Mouse (Mus musculus) layer of hippocampus, adult 9-10 months (tissue): ENCODE data around the gene Klf9.
"Not testable (repeated sequence)": the region's sequence is repeated elsewhere in the genome, so short reads cannot be mapped to it uniquely, and the experiment has no call there.

Source experiments
- DNase-seq: peaks from one replicate; pipeline ENCODE4 v3.0.0; 2022; ENCODE audit warnings: low spot score

The Klf9 gene

DNA sequence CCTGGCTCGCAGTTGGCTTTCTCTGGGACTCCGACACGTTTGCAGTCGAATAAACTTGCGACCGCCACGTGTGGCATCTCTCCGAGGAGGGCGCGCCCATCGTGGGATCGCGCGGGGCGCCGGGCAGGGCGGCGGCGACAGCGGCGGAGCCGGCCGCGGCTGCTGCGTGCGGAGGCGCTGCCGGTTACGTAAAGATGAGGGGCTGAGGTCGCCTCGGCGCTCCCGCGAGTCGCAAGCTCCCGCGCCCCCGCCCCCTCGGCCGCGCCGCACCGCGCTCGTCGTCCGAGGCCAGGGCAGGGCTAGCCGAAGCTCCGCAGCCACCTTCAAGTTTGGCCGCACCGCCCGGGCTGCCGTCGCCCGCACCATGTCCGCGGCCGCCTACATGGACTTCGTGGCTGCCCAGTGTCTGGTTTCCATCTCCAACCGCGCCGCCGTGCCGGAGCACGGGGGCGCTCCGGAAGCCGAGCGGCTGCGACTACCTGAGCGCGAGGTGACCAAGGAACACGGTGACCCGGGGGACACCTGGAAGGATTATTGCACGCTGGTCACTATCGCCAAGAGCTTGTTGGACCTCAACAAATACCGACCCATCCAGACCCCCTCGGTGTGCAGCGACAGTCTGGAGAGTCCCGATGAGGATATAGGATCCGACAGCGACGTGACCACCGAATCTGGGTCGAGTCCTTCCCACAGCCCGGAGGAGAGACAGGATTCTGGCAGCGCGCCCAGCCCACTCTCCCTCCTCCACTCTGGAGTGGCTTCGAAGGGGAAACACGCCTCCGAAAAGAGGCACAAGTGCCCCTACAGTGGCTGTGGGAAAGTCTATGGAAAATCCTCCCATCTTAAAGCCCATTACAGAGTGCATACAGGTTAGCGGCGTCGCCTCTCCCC lies 610 bp downstream of the Klf9 start:
- no peak for DNase-seq

DNA sequence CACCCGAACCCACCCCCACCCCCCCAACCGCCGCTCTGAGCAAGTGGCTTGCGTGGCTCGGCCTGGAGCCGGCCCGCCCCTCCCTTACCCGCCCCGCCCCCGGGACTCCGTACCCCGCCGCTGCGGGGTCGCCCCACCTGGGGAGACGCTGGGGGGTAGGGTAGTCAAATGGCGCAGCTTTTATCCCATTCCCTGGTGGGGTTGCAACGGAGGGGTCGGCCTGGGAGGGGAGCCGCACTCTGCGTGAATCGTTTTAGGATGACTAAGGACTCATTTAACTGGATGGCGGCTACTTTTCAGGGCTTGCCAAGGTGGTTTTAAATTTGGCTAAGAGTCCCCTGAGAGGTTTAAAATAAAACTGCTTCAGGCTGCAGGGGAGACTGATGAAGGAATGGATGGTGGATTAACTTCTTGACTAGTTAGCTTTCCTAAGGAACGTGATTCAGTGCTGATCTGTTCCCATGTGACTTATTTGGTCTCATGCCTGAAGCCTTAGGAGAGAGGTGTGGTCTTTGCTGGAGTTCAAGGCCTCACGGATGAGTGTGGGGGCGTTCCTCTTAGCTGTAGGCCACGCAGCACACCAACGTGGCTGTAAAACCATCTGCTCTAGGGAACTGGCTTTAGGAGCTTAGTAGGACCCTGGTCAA lies 1.5 kb downstream of the Klf9 start:
- DNase-seq, result no peak

DNA sequence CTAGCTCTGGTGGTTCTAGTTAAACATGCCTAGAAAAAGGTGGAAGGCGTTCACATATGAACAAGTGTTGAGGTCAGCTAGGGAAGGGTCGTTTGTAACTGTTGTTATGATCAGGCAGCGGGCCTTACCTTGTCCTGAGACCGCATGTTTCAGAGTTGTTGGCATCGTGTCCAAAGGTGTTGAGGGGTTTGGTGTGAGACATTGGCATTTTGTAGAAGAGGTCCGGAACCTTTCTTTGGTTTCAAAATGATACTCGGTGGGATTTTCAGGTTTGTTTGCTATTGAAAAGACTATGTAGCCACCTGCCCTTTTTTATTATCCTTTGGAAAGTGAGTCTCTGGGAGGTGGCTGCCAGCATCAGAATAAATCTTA lies 2.0 kb downstream of the Klf9 start:
- no peak for DNase-seq

DNA sequence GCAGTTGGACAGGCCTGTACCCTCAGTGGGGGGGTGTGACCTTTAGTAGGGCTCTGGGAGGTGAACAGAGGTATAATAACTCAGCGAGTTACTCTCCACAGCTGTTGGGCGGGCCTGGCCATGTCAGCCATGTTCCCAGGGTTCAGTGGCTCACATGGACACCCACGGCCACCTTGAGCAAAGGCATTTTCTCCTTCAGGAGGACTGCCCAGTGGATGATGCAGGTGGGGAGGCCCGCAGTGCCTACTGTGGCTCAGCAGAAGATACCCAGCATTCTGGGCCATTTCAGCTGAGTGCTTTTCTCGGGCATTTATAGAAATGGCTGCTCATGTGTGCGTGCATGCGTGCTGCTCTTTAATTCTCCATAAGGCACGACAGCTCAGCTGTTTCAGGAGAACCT lies 2.5 kb downstream of the Klf9 start:
- DNase-seq, result no peak

DNA sequence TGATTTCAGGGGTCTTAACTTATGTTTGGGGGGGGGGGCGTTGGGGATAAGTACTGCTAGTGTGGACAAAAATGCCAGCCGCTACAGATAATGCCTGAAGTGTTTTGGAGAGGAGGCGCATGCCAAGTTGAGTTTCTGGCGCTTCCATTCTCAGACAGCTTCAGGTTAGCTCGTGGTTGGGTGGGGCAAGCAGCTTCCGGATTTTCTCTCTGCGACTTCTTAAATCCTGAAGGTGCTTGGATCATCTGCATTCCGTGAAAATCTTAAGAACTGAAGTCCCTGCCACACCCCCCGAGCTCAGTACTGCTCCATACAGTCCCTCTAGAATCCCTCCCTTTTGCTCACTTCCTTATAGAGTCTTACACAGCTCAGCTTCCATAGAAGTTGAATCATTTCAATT lies 3.0 kb downstream of the Klf9 start:
- DNase-seq, result no peak

DNA sequence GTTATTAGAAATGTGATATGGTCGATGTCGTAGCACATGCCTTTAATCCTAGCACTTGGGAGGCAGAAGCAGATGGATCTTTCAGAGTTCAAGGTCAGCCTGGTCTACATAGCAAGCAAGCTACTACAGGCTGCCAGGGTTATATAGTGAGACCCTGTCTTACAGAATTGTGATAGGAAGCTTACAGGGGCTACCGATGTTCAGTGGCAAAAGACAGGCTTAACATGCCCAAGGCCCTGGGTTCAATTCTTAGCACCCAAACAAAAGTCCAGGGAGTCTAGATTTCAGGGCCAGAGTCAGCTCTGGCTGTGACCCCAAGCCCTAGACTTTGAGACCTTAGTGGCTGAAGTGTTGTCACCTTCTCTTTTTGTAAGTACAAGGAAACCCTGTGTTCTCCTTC lies 4.1 kb downstream of the Klf9 start:
- DNase-seq, result no peak

DNA sequence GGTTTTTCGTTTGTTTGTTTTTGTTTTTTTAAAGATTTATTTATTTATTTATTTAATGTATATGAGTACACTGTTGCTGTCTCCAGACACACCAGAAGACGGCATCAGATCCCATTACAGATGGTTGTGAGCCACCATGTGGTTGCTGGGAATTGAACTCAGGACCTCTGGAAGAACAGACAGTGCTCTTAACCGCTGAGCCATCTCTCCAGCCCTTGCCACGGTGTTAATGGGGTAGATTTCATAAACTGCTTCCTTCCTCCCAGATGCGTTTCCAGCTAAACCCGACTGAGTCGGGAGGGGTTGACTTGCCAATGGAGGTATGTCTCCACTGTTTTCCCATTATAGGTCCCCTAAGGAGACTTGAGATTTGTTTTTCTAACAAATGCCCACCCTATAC lies 4.5 kb downstream of the Klf9 start:
- DNase-seq, result not testable (repeated sequence)

DNA sequence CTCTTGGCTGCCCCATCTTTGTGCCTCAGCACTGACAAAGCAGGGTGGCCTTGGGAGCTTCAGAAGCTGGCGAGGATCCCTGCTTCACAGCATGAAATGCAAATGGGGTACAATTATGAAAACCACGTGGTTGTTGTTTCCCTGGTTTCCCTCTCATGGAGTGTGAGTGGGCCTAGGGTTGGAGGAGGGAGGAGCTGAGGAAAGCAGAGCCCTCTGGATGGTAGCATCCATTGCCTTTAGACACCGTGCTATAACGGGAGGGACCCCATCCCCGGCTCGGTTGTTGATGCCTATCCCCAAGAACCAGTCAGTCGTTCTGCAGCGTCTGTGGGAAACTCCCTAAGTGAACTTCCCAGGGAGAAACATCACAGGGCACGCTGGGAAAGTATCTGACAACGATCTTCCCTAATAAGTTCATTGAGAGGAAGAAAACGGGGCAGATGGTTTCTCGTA lies 5.4 kb downstream of the Klf9 start:
- DNase-seq, result no peak

DNA sequence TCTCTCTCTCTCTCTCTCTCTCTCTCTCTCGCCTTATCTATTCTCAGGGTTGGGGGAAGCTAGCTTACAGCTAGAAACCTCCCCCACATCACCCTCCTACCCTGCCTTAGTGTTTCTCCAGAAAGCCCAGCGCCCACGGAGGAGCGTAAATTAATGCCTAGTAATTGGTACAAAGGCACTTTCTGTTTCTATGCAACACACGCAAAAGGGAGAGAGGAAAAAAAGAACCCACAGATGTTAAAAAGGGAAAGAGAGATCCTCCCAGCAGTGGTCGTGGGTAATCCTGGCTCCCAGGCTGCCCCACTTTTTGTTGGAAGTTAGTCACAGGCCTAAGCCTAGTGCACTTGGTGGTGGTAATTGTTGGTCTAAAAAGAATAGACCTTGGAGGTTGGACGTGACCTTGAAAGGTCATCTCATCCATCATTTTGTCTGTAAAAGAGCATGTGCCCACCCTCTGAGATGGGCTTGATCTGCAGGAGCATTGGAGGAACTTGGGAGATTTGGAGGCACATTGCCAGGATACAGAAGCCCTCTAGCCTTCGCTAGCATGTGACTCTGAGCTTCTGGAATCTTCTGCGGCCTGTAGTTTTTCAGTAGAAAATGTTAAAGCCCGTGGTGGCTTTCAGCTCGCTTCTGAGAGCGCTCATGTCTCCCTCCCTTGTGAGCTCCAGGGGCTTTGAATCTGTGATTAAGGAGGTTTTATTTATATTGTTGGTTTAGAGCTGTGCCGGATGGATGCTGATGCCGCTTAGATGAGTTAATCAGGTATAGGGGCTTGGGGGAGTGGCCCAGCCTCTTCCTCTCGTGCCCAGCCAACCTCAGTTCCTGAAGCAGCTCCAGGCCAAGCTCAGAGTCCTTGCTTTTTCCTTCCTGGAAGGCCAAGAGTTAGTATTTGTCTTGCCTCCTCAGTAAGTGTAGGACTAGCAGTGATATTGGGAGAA lies 6.3 kb downstream of the Klf9 start:
- DNase-seq, result no peak

DNA sequence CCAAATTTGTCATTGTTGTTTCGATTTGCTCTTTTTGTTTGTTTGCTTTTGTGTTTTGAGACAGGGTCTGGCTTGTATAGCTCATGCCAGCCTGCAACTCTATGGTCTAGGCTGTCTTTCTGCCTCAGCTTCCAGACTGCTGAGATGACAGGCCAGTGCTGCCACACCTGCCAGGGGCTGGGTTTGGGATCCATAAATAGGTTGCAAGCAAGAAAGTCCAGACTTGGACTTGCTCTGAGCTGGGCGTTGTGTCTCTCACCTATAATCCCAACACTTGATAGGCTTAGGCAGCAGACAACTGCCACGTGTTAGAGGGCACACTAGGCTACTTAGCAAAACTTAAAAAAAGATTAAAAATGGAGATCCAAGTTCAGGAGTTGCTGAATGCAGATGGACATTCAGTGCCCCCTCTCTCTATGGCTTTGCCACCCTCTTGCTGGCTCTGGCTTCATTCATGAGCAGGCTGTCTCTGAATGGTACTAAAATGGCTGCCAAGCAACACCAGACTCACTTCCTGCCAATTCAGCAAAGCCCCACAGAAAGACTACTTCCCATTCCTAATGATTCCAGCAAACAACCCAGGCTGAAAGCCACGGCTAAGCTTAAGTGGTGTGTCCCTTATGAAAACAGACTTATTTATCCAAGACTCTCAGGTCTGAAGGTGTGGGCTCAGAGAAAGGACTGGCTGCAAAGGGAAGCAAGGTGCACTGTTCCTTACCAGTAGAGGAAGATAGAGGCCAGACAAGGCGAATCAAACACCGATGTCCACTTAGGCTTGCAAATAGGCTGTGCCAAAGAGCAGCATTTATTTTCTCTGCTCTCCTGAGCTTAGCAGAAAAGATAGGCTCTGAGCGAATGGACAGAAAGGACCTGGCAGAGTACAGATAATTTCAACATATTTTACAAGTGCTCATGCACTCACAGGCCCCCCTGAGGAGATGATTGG lies 8.7 kb downstream of the Klf9 start:
- DNase-seq, result no peak

DNA sequence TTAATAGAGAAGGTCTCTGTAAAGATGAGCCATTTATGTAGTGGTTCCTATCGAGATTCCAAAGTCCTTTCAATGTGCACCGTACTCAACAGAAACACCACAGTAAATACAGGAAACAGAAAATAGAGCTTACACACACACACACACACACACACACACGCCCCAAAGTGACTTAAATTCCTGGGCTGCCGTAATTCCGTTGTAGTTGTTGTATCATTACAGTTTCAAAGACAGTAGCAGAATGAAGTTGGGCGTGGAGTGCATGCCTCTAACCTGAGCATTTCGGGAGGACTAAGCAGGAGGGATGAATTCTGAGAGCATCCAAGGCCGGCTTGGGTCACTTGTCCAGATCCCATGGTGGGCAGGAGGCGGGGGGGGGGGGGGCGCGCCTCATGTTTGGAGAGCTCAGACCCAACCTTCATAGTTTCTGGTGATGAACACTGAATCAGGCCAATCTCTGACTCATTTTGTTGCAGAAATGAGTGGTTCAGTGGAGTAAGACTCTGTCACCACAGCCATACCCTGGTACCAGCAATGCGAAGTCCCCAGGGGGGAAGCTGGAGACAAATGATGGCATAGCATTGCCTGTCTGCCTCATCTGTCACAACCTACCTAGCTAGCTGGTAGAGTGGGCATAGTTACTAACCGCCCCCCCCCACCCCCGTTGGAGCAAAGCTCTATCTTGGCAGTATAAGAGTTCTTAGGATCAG lies 9.7 kb downstream of the Klf9 start:
- DNase-seq, result no peak

DNA sequence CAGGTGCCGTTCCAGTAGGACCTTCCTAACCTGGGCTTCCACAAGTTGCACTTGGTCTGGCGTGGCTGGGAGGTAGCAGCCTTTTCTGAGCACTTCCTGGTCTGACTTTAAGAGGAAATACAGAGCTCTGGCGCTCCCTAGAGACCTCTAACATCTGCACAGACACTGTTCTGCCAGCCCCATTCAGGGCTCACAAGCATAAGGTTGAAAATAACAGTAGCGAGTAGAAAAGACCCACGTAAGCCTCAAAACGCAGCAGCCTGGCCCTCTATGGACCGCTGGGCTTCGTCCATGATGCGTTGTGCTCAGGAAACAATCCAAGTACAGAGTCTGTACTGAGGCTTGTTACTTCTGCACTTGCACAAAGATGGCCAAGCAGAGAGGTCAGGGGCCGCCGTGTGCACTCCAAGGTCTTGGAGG lies 10.6 kb downstream of the Klf9 start:
- DNase-seq, result no peak

DNA sequence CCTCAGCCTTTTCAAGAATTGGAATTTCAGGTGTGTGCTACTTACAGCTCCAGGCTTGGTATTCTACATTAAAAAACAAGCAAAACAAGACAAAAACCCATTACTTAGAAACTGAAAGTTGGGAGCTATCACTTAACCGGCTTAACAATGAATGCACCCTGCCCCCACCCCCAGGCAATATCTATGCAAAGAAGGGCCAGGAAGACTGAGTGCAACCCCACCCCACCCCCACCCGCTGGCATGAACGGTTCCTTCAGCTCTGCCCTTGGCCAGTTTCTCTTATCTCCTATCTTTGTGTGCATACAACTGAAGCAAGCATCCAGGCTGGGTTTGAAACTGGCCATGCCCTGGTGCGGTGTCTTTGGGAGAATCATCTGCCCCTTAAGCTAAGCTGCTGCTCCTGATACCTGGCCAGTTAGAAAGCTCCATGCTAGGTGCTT lies 11.2 kb downstream of the Klf9 start:
- DNase-seq, result no peak

DNA sequence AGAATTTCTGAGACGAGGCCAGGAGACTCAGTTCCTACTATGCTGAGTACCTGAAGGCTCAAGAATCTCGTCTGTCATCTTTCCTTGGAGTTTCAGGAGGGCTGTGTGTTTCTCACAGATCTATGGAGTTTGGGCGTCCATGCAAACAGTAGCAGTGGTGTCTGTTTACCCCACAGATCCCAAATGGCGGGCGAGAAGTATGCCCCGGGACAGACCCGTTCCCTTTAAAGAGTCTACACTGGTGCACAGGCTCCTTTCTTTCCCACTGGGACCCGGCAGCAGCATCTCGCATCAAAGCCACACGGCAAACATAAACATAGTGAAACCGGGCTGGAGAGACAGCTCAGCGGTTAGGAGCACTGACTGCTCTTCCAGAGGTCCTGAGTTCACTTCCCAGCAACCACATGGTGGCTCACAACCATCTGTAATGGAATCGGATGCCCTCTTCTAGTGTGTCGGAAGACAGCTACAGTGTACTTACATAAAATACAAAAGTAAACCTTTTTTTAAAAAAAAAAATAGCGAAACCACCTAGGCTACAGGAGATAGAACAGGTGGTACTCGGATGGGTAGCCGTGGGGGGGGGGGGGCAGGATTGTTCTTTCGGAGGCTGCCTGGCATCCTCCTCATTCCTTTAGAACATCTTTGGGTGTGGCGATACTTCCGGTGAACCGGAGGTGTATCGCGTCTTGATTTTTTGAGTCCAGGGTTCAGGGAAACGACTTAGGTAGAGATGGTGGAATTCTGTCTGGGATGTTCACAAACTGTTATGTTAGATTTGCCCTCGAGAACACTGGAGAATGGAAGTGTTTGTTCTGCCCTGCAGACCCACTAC lies 12.0 kb downstream of the Klf9 start:
- DNase-seq, result no peak

DNA sequence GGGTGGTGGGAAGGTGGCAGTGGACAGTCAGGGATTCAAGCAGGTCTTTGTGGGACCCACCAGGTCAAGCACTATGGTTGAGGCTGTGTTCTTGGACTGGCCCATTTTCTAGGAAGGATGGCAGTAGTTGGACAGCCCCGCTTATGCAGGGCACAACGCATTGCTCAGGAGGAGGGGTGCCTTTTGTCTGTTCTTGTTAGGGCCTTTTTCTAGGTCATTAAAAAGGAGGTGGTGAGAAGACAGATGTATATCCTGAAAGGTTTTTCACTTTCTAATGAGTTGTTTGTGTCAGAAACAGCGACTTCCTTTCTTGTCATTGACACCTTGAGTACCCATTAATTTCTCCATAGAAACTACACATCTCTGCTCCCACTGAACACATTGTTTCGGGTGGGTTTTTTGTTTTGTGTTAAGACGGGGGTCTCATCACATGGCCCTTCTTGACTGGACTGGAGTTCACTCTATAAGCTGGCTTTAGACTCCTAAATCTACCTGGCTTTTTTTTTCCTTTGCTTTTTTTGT lies 12.6 kb downstream of the Klf9 start:
- DNase-seq, result no peak

DNA sequence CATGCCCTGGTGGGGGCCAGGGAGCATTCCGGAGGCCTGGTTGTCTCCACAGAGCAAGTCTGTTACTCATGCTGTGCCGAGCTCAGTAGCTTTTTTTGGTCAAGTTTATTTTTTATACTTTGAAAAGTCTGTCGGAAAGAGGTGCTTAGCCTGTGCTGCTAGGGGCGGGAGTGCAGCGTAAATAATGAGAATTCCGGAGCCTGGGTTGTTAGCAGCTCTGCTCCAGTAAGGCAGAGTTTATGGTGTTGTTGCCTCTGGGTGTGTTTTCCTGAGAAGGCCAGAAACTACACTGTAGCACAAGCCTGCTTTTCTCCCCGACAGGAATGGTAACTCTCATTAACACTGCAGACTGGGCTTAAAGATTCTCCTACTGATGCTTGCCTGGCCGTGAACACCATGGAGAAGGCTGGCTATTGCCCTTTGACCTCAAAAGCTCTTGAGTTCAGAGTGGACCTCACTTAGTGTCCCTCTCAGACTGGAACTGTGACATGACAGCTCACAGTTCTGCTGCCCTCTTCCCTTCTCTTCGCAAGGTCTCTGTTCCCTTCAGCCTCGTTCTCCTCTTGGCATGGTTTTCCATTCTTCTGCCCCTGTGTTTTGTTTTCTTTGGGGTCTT lies 18.9 kb downstream of the Klf9 start:
- no peak for DNase-seq

DNA sequence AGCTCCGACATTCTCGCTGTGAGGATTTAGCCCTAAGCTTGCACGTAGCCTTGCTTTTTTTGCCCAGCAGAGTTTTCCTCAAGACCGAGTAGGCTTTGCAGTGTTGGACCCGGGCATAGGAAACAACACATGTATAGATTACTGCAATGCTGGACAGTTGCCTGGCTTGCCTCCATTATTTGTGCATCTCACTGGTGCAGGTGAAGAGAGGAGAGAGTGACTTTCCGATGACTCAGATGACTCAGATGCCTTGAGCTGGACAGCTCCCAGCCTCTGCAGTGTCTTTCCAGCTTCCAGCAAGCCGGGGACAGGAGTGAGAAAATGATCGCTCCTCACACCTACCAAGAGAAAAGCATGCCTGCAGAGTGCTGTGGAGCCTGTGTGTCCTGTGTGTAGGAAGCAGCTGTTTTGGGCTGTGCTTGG lies 21.4 kb downstream of the Klf9 start:
- no peak for DNase-seq

DNA sequence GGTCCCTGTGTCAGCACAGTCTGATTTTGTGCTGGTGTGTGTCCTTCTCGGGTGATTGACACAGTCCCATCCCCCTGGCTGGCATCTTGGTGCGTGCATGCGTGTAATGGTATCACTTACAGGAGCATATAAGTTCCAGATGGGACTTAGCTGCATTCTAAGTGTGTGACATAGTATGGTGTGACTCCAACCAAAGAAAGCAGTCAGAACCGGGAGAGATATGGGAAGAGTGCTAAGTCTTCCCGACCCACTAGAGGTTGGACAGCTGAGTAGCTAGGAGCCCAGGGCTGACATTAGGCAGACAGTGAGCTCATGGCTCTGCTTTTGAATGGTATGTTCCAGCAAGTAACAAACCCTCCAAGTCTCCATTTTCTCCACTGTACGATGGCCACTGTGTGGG lies 21.9 kb downstream of the Klf9 start:
- no peak for DNase-seq

DNA sequence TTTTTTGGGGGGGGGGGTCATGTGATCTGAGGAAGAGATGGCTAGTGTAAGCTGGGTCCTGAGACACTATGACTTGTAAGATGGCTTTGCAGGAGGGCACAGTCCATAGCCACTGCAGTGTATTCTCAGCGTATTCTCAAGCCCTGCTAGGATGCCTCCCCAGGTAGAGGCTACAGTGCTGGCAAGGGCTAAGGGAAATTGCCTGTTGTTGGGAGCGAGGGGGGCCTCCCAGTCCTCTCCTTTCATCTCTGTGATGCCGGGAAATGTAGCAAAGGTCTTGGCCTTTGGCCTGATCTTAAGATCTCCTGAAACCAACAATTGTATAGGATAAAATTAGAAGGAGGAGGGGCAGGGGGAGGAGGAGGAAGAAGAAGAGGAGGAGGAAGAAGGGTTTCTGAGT lies 22.3 kb downstream of the Klf9 start:
- no peak for DNase-seq
